Mouse (Mus musculus) cerebellum, adult 2 months (tissue): Measurements from ENCODE around the gene Fam229a.

Experiments used
- CTCF ChIP-seq: fragments of 200-500 bp; IDR thresholded peaks from 2 replicates; pipeline ENCODE4 v1.5.1; 2011; ENCODE audit warnings: low read depth, mild to moderate bottlenecking, control low read depth, low read length, moderate library complexity, borderline replicate concordance; ENCODE audit not compliant: insufficient read depth
- POLR2A ChIP-seq: fragments of 200-500 bp; IDR thresholded peaks from 2 replicates; pipeline ENCODE4 v1.6.1; 2011; ENCODE audit warnings: low read length, control low read depth, borderline replicate concordance; ENCODE audit not compliant: insufficient read depth

GRCm38 (mm10) chr4:129455265-129455664, 35.7 kb upstream of the Fam229a start:
- TF ChIP-seq POLR2A (no peak), CTCF (peak; percentile 91)
